Mouse (Mus musculus) liver, postnatal 0 days (tissue): ENCODE data around the gene Rai1.

Experiments
- CTCF ChIP-seq: sonication (generic); IDR thresholded peaks from 2 replicates; pipeline ENCODE4 v1.5.1; 2016; ENCODE audit warnings: antibody characterized with exemption, low read depth
- EP300 ChIP-seq: IDR thresholded peaks from 2 replicates; pipeline ENCODE4 v1.6.1; 2016; ENCODE audit warnings: antibody characterized with exemption, low read depth, mild to moderate bottlenecking

- TF ChIP-seq CTCF (no peak), EP300 (no peak)
Measured at GRCm38 (mm10) chr11:60182741-60183140, 77.9 kb downstream of the Rai1 start.
